Mouse (Mus musculus): Measurements from ENCODE around the gene Adprh. TPM values are rescaled to one million over a fixed set of nuclear protein-coding genes. Genes with fewer than 3 reads are reported as not detected.

Gene Adprh
- polyA plus RNA-seq, 1 experiment = 19.3 TPM

DNA sequence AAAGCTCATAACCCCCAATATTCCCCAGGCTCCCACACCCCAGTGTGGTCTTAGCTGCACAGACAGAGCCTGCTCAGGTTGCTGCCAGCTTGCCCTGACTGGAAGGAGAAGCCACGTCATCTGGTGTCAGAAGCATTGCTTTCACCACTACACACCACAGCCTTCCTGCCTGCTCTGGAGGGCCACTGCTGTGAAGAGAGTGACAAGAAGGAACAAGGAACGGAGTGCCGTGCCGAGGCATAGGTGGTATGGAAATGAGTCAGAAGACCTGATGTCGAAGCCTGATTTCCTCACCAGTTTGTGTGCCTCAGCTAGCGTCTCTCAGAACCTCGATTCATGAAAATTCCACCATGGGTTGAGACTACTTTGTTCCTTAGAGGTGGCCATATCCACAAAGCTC, 48.9 kb downstream of the Adprh start:
- 4% methylated on average over 7 of the region's 7 CpGs for WGBS
- peak overlapping the region; percentile 30; the same call in 1 of the 2 replicates for H3K27ac ChIP-seq (ENCODE audit: control insufficient read depth, insufficient read depth, low read depth, low read length, poor library complexity)
- H3K4me3 ChIP-seq (replicated peaks; ENCODE audit: control insufficient read depth, low read depth, low read length) = no peak overlapping the region
- H3K4me1 ChIP-seq (ENCODE audit: control insufficient read depth, insufficient read depth, low read length) = peaks cover 3% of the 10 kb centered on the region; the same call in 1 of the 2 replicates
- no peak for TF ChIP-seq CTCF (IDR thresholded peaks at IDR 0.05; ENCODE audit: control insufficient read depth, insufficient read depth, low read length)
- TF ChIP-seq POLR2A (IDR thresholded peaks at IDR 0.05; ENCODE audit: borderline replicate concordance, control insufficient read depth, low read depth, low read length) = no peak

- no peak overlapping the region for H3K27ac ChIP-seq (ENCODE audit: control insufficient read depth, insufficient read depth, low read depth, low read length, poor library complexity)
- TF ChIP-seq POLR2A (IDR thresholded peaks at IDR 0.05; ENCODE audit: borderline replicate concordance, control insufficient read depth, low read depth, low read length) (no peak), CTCF (IDR thresholded peaks at IDR 0.05; ENCODE audit: control insufficient read depth, insufficient read depth, low read length) (no peak)
- H3K4me3 ChIP-seq (replicated peaks; ENCODE audit: control insufficient read depth, low read depth, low read length) = no peak overlapping the region
- peaks cover 3% of the 10 kb centered on the region; the same call in 1 of the 2 replicates for H3K4me1 ChIP-seq (ENCODE audit: control insufficient read depth, insufficient read depth, low read length)
- WGBS = 80% methylated on average over 6 of the region's 6 CpGs
Measured at GRCm38 (mm10) chr16:38401468-38401867, 51.0 kb downstream of the Adprh start.

GRCm38 (mm10) chr16:38400311-38400960, 52.1 kb downstream of the Adprh start:
- Histone ChIP-seq H3K4me1 (ENCODE audit: control insufficient read depth, insufficient read depth, low read length) (peaks cover 4% of the 10 kb centered on the region; the same call in 1 of the 2 replicates), H3K4me3 (replicated peaks; ENCODE audit: control insufficient read depth, low read depth, low read length) (no peak overlapping the region), H3K27ac (ENCODE audit: control insufficient read depth, insufficient read depth, low read depth, low read length, poor library complexity) (no peak overlapping the region)
- TF ChIP-seq CTCF (IDR thresholded peaks at IDR 0.05; ENCODE audit: control insufficient read depth, insufficient read depth, low read length) (no peak), POLR2A (IDR thresholded peaks at IDR 0.05; ENCODE audit: borderline replicate concordance, control insufficient read depth, low read depth, low read length) (no peak)
- 84% methylated on average over 9 of the region's 9 CpGs for WGBS

GRCm38 (mm10) chr16:38399531-38400231, 52.8 kb downstream of the Adprh start:
- TF ChIP-seq CTCF (IDR thresholded peaks at IDR 0.05; ENCODE audit: control insufficient read depth, insufficient read depth, low read length) (no peak), POLR2A (IDR thresholded peaks at IDR 0.05; ENCODE audit: borderline replicate concordance, control insufficient read depth, low read depth, low read length) (no peak)
- WGBS = 12% methylated on average over 17 of the region's 17 CpGs
- 0 out of 2 replicates have a peak overlapping the region, but pooled peaks have one; percentile 11 for H3K27ac ChIP-seq (ENCODE audit: control insufficient read depth, insufficient read depth, low read depth, low read length, poor library complexity)
- H3K4me1 ChIP-seq (ENCODE audit: control insufficient read depth, insufficient read depth, low read length) = peaks cover 4% of the 10 kb centered on the region; the same call in 1 of the 2 replicates
- no peak overlapping the region for H3K4me3 ChIP-seq (replicated peaks; ENCODE audit: control insufficient read depth, low read depth, low read length)

- no peak overlapping the region for H3K4me3 ChIP-seq (replicated peaks; ENCODE audit: control insufficient read depth, low read depth, low read length)
- TF ChIP-seq POLR2A (IDR thresholded peaks at IDR 0.05; ENCODE audit: borderline replicate concordance, control insufficient read depth, low read depth, low read length) (no peak), CTCF (IDR thresholded peaks at IDR 0.05; ENCODE audit: control insufficient read depth, insufficient read depth, low read length) (no peak)
- peaks cover 4% of the 10 kb centered on the region; the same call in 1 of the 2 replicates for H3K4me1 ChIP-seq (ENCODE audit: control insufficient read depth, insufficient read depth, low read length)
- H3K27ac ChIP-seq (ENCODE audit: control insufficient read depth, insufficient read depth, low read depth, low read length, poor library complexity) = no peak overlapping the region
- 27% methylated on average over 3 of the region's 3 CpGs for WGBS
Measured at GRCm38 (mm10) chr16:38399076-38399475, 53.4 kb downstream of the Adprh start.

DNA sequence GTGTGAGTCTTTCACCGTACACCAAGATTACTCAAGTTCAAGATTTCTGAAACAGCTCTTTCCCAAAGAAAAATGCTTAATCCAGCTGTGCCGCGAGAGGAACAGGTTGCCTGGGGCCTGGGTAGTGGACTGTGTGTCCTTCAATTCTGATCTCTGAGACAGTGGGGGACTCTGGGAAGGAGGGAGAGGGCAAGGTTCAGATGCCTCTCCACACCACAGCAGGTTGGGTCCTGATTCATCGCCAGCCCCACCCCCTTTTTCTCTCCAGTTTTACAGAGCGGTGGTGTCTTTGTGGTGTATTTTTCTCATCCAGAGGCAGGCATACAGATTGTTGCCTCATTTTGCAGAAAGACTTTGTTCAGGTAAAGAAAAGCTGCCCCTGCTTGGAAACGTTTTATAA, 54.2 kb downstream of the Adprh start:
- 73% methylated on average over 6 of the region's 6 CpGs for WGBS
- Histone ChIP-seq H3K4me1 (ENCODE audit: control insufficient read depth, insufficient read depth, low read length) (peaks cover 4% of the 10 kb centered on the region; the same call in 1 of the 2 replicates), H3K27ac (ENCODE audit: control insufficient read depth, insufficient read depth, low read depth, low read length, poor library complexity) (no peak overlapping the region), H3K4me3 (replicated peaks; ENCODE audit: control insufficient read depth, low read depth, low read length) (no peak overlapping the region)
- TF ChIP-seq CTCF (IDR thresholded peaks at IDR 0.05; ENCODE audit: control insufficient read depth, insufficient read depth, low read length) (no peak), POLR2A (IDR thresholded peaks at IDR 0.05; ENCODE audit: borderline replicate concordance, control insufficient read depth, low read depth, low read length) (no peak)

- Histone ChIP-seq H3K27ac (ENCODE audit: control insufficient read depth, insufficient read depth, low read depth, low read length, poor library complexity) (peak overlapping the region; percentile 18; the same call in 1 of the 2 replicates), H3K4me1 (ENCODE audit: control insufficient read depth, insufficient read depth, low read length) (peaks cover 4% of the 10 kb centered on the region; the same call in 1 of the 2 replicates), H3K4me3 (replicated peaks; ENCODE audit: control insufficient read depth, low read depth, low read length) (no peak overlapping the region)
- WGBS = 9% methylated on average over 13 of the region's 13 CpGs
- TF ChIP-seq CTCF (IDR thresholded peaks at IDR 0.05; ENCODE audit: control insufficient read depth, insufficient read depth, low read length) (no peak), POLR2A (IDR thresholded peaks at IDR 0.05; ENCODE audit: borderline replicate concordance, control insufficient read depth, low read depth, low read length) (no peak)
Measured at GRCm38 (mm10) chr16:38396155-38396554, 56.3 kb downstream of the Adprh start.

- H3K4me1 ChIP-seq (ENCODE audit: control insufficient read depth, insufficient read depth, low read length) = peaks cover 4% of the 10 kb centered on the region; the same call in 1 of the 2 replicates
Measured at GRCm38 (mm10) chr16:38395060-38395730, 57.3 kb downstream of the Adprh start.

More at GRCm38 (mm10) chr16:38395060-38395730, 57.3 kb downstream of the Adprh start:
- H3K27ac ChIP-seq (ENCODE audit: control insufficient read depth, insufficient read depth, low read depth, low read length, poor library complexity) = peak overlapping the region; percentile 5; the same call in 1 of the 2 replicates
- no peak overlapping the region for H3K4me3 ChIP-seq (replicated peaks; ENCODE audit: control insufficient read depth, low read depth, low read length)
- TF ChIP-seq POLR2A (IDR thresholded peaks at IDR 0.05; ENCODE audit: borderline replicate concordance, control insufficient read depth, low read depth, low read length) (no peak), CTCF (IDR thresholded peaks at IDR 0.05; ENCODE audit: control insufficient read depth, insufficient read depth, low read length) (no peak)
- WGBS = 32% methylated on average over 6 of the region's 6 CpGs

All from bone marrow, adult 2 months (tissue).